Mouse (Mus musculus) kidney, postnatal 4 days (tissue): ENCODE data around the gene Tsga13.
A peak's percentile ranks its signal among the peaks of the same experiment; 100 is the strongest.

ENCODE experiments used
- DNase-seq, 2 experiments: peaks; one replicate each; pipeline ENCODE4 v3.0.0; 2021; ENCODE audit warnings: mixed read lengths in 2 of 2

Tsga13 gene

DNA sequence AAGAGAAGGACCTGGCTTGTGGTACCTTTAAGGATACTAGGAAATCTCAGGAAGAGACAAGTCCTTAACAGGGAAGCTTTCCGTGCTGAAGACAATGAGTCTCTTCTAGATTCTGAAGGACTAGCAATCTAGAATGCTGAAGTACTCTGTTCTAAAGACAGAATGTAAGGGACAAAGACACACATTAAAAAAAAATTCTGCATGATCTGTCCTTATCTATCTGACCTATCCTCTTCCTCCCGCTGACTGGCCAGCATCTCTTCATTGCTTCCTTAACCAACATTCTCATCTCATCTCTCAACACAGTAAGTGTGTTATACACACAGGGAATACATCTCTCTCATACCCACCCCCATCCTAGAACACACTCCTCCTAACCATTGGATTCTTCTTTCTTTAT is at the start of gene Tsga13:
Gene Tsga13, minus strand, starts transcription at position 101 of the 400 bp plus-strand sequence.
- no peak for DNase-seq

GRCm38 (mm10) chr6:30958736-30959540 is 43.6 kb upstream of the Tsga13 start, which contains the start of gene Klf14:
Klf14 (minus strand) TSS chr6:30959078.
- DNase-seq = peak; percentile 63 to 78

- peak; percentile 66 to 68 for DNase-seq
These were observed 42.7 kb upstream of the Tsga13 start for GRCm38 (mm10) chr6:30957784-30958735.

- DNase-seq = no peak
These were observed 23.9 kb upstream of the Tsga13 start for GRCm38 (mm10) chr6:30939264-30939663.

- DNase-seq = no peak
These were observed 7.4 kb upstream of the Tsga13 start for GRCm38 (mm10) chr6:30922821-30923220.

DNA sequence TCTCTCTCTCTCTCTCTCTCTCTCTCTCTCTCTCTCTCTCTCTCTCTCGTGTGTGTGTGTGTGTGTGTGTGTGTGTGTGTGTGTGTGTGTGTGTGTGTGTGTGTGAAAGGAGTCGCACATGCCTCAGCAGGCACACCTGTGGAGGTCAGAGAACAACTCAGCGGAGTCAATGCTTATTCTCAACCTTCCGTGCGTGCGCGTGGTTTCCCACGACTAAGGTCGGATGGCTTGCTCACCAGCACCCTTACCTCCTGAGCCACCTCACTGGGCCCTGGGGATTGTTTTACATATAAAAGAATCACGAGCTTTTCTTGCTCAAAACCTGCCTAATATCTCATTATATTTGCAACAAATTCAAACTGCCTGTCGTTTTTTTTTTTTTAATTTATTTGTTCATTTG is 6.5 kb upstream of the Tsga13 start:
- DNase-seq = no peak

- peak; percentile 18 to 45 for DNase-seq
These were observed 5.7 kb upstream of the Tsga13 start for GRCm38 (mm10) chr6:30920834-30921675.

DNA sequence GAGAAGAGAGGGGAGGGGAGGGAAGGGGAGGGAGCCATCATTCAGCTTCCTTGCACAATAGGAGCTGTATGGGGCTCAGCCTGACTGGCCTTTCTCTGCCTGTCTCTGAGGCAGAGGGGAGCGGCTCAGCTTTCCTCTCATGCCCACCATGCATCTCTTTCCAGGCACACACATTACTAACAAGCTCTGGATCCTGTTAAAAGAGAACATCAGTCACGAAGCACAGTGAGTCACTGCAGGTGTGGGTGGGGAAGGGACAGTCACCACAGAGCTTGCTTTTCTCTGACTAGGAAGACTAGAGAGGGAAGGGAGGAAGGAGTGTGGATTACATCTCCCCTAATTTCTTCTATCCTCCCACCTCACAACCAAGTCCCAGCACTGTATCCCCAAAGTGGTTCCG is 7.4 kb downstream of the Tsga13 start:
- no peak for DNase-seq

DNA sequence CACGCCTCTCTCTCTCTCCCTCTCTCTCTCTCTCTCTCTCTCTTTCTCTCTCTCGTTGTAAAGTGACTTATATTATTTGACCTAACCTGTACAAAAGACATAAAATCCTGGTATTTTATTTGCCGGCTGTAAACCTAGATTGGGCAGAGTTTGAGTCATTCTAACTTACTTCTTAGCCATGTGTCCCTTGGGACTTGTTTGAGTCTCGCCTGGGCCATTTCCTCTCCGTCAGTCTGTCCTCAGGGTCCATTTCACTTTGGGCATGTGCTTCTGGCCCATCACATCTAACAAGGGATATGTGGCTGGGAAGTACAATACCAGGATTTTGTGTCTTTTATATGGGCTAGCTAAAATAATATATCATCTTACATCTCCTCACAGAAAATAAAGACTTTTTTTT is 10.5 kb downstream of the Tsga13 start:
- DNase-seq = no peak

GRCm38 (mm10) chr6:30904033-30904432 is 11.3 kb downstream of the Tsga13 start:
- no peak for DNase-seq

GRCm38 (mm10) chr6:30897520-30897919 is 17.9 kb downstream of the Tsga13 start:
- DNase-seq = no peak

DNA sequence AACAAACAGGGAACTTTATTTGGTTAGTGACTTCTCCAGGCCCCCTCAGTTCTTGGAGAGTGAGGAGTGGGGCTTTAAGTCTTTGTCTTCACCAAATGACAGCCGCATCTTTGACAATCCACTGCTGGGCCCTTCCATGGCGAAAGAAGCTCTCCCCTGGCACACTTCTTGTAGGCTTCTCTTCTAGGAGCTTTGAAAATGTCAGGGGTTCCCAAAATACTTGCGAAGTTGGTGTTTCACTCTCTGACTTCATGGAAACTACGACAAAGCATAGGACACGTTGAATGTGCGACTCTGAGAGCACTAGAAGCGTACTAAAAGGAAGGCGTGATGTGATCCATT is 18.4 kb downstream of the Tsga13 start:
- DNase-seq = no peak

GRCm38 (mm10) chr6:30896195-30896985 is 19.0 kb downstream of the Tsga13 start, which contains the start of gene Copg2:
Copg2 (minus strand) TSS chr6:30896794.
- DNase-seq = peak; percentile 96 to 97

DNA sequence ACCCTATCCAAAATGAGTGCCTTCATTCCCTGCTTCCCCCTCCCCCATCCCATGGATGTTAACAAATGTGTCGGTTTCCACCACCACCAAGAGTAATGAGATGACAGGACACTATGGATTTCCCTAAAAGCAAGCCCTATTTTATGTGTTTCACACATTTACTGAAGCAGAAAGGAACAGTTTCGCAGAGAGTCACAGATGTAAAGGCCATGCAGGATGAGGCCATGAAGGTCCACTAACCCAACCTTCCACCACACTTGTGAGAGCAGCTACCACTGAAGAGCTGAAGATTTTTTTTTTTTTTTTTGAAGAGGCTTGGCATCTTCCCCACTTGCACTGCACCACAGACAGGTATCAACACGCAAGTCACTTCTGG is 19.6 kb downstream of the Tsga13 start:
- no peak for DNase-seq

- no peak for DNase-seq
These were observed 22.3 kb downstream of the Tsga13 start for GRCm38 (mm10) chr6:30893081-30893480.

GRCm38 (mm10) chr6:30891761-30892160 is 23.6 kb downstream of the Tsga13 start:
- DNase-seq = no peak

GRCm38 (mm10) chr6:30884856-30885255 is 30.5 kb downstream of the Tsga13 start:
- DNase-seq = no peak

GRCm38 (mm10) chr6:30883491-30883890 is 31.9 kb downstream of the Tsga13 start:
- DNase-seq = no peak

DNA sequence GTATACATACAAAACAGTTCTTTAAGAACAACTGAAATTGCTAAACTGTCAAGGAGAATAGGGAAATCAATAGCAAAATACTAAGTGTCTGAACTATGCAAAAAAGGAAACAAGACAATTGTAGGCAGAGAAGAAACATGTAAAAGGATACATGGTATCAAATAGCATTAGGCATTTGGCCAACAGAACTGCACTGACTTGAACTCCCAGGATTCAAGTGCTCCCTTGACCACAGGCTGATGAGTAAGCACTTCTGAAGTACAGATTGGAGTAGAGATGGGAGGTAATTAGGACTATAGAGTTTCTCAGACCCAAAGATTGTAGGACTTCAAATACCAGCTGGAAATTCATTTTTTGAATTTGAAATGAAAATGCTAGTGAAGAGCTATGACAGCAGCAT is 38.7 kb downstream of the Tsga13 start:
- no peak for DNase-seq

DNA sequence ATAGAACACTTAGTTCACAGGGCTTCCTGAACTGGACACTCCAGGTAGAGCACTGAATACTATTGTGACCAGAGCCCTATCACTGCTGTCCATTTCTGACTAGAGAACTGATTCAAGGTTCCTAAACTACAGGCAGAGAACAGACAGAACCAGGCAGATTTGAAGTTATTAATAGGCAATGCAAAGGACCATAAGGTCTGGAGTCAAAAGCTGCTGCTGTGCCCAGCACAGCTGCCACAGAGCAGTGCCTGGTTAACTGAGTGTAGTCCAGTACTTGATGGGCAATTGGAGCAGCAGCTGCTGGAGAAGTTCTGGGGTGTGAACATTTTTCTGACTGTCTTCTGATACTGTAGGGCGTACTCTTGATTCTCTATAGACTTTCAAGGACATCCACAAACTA is 48.9 kb downstream of the Tsga13 start:
- no peak for DNase-seq

DNA sequence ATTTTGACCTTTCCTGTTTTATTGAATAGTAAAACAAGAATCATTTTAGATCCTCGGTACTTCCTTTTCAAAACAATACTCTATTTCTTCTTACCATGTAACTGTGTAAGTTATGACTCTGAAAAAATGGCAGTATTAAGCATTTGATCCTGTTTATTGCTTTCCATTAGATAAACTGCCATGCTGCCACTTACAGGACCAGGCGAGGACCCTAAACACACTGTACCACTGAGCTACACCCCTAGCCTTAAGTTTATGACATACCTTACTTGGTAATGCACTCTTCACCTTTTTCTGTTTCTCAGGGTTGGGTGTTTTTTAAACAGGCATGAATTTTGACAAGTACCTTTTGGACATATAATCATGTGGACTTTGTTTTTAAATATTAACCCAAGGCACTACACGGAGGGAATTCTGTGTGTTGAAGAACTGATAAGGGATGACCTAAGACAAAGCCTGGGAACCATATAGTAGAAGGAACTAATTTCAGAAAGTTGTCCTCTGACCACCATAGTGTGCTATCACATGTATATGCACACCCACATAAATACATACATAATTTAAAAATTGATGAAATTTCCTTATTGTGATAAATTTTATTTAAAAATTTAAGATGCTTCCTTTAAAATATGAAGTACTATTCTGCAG is 50.2 kb downstream of the Tsga13 start:
- no peak for DNase-seq
